Mouse (Mus musculus): ENCODE measurements around the gene Ly6g5b.

Ly6g5b gene

GRCm38 (mm10) chr17:35115046-35116019 is at the start of gene Ly6g5b:
TSS of gene Ly6g5b (minus strand) at chr17:35115428.
- peak; percentile 72 for DNase-seq

- DNase-seq: no peak
These were observed 49.0 kb upstream of the Ly6g5b start for GRCm38 (mm10) chr17:35164218-35164567.

GRCm38 (mm10) chr17:35163326-35164081 is 48.3 kb upstream of the Ly6g5b start:
- DNase-seq: no peak

DNA sequence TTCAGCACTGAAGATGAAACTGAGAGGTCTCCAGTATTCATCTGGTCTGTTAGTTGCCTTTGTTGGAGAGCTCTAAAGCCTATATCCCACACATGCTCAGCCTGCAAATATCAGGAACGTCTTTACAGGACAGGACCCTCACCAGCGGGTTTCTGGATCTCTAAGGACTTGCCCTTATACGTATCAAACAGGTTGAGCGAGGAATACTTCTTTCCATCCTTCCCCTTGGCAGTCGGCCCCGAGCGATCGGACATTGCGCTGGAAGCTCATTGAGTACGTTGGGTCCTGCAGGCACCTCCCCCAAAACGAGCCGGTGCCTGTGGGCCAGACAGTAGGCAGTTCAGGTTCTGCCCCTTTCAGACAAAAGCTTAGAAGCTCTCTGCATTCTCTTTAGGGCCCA is 47.5 kb upstream of the Ly6g5b start:
- no peak for DNase-seq

DNA sequence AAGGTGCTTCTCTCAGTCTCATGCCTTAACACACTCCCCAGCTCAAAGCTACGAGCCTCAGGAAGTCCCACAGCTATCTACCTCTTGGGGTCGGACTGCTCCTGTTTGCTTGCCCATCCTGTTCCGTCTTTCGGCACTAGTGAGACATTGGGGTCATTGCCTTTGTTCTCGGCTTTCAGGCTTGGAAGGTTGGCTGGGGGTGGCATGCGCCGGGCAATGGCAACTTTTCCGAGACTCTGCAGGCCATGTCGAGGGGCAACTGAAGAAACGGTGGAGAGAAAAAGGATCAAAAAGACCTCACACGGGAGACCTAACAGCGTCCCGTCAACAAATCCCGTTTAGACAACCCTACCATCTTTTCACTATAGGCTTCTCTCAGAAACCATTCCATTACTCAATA is 46.9 kb upstream of the Ly6g5b start:
- no peak for DNase-seq

GRCm38 (mm10) chr17:35161421-35161820 is 46.2 kb upstream of the Ly6g5b start:
- no peak for DNase-seq

DNA sequence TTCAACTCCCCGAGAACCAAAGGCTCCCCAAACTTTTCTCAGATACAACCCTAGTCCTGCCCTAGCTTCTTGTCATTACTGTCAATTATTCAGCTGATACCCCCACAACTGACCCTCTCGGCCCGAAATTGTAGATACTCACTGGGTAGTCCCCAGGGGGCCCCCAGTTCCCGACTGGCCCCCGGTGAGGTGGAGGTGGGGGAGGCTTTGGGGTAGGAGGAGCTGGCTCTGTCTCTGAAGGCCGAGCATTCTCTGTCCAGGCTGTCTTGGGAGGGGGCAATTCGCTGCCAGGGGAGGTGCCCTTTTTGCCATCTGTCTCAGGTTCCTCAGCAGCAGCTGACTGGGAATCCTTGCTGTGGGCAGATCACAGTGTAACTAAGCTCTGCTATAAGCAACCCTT is 44.4 kb upstream of the Ly6g5b start:
- no peak for DNase-seq

DNA sequence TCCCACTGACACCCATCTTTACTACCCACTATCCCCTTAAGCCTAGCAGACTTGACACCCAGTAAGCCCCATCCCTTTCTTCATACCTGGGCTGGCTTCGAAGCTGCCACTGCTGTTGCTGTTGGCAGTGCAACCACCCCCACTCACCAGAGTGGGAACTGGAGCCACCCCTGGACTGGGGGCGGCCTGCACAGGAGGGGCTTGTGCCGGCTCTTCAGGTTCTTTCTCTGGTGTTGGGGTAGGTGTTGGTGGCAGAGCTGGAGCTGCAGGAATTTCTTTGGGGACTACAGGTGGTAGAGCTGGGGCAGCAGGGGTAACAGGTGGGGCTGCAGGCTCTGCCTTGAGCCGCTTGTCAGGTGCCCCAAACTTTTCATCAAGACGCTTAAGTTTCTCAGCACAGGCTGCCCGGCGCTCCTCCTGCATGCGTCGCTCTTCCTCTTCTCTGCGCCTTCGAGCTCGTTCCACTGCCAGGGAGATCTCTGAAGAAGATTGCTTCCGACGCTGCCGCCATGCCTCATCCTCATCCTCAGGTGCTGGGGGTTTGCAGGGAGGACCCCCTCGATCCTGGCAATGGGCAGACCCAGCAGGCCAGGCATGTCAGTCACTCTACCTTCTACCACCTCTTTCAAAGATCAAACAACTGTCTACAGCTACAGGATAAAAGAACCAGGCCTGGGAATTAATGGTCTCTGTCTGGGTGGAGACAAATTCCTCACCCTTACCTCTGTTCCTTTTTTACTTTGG is 43.8 kb upstream of the Ly6g5b start:
- DNase-seq: no peak

DNA sequence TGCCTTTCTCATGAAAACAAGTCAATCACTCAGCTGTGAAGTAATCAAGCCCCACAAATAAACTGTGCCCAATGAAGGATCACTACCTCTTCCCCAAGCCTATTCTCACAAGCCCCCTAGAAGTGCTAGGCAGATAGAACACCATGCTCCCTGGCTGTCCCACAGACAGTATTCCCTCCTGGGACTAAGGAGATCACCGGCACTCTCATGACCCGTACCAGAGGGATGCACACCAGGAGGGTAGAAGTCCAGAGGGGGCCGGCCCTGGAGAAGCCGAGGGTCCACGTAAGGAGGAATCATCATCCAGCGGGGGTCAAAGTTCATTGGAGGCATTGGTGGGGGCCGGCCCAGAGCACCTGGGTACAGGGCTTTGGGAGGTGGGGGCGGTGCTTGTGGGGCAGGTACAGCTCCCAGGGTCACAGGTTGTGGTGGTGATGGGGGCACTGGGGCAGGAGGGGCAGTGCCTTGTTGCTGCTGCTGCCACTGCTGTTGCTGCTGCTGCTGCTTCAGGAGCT is 42.5 kb upstream of the Ly6g5b start:
- no peak for DNase-seq

DNA sequence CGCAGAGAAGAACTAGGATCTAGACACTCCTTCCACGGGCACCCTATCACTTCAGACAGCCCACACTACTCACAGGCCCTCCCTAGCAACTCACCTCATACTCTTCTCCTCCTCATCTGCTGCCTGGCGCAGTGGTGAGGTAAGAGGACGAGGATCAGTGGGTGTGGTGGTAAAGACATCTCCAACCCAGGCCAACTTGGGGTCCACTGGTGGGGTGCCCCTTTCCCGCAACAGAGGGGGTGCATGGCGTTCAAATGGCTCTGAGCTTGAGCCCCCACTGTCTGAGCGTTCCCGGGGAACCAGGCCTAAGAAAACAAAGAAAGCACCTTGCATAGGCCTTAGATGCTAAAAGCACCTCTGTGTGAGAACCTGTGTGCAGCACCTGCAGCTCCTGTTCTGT is 42.0 kb upstream of the Ly6g5b start:
- DNase-seq: no peak

DNA sequence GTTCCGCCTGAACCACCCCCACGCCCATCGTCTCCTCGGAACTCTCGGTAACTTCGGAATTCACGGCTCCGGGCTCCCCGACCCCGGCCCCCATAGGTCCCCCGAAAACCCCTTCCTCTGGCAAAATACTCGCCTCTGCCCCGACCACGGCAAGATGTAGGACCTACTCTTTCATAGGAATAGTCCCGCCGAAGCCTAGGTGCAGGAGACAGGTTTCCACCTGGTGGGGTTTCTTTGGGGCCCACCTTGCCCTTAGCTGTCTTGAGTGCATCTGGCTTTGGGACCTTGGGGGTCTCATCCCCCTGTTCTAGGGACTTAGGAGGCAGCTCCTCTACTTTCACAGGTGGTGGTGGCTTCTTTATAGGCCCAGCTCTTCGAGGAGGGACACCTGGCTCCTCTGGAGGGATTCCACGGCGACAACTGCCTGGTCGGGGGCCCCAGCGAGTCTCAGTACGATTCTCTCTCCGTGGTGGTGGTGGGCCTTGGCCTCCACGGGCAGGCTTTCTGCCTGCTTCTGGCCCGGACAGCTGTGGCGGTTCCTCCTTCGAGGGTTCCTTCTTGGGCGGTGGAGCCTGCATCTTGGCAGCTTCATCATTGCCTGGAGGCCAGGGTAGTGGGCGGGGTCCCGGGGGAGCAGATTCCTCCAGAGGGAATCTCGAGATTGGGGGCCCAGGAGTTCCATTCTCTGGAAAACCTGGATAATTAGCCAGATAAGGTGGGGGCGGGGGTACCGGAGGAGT is 41.4 kb upstream of the Ly6g5b start:
- DNase-seq: no peak

- no peak for DNase-seq
These were observed 40.2 kb upstream of the Ly6g5b start for GRCm38 (mm10) chr17:35155451-35155850.

DNA sequence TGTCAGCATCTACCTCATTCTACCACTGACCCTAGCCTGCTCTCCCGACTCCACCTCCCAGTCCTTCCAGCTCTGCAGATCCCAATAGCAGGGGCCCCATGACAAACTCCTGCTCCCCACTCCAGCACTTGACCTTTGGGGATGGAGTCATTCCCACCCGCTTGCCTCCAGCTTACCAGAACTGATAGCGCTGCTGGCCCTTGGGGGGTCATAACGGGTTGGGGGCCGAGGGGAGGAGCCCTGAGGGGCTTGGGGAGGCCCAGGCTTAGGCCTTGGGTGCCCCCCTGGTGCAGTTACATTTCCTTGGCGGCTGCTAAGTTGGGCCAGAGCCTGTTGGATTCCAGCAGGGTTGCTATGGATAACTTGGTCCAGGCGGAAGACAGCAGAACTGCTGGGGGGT is 39.4 kb upstream of the Ly6g5b start:
- no peak for DNase-seq

GRCm38 (mm10) chr17:35153931-35154330 is 38.7 kb upstream of the Ly6g5b start:
- no peak for DNase-seq

DNA sequence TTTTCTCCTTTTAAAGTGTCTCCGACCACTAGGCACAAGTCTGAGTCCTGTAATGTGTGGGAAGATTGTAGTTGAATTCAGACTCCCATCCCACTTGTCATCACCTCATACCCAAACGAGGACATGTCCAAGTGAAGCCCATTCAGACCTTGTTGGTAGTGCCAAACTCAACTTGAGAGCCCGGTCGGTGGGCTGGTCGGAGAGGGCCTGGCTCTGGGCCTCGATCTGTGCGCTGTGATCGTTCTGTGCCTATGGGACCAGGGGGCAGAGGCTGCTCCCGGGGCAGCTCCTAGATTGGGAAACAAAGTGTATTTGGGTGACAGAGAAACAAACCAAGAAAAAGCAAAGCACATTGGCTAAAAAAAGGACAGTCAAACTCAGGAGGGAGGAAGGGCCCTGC is 37.8 kb upstream of the Ly6g5b start:
- DNase-seq: no peak

DNA sequence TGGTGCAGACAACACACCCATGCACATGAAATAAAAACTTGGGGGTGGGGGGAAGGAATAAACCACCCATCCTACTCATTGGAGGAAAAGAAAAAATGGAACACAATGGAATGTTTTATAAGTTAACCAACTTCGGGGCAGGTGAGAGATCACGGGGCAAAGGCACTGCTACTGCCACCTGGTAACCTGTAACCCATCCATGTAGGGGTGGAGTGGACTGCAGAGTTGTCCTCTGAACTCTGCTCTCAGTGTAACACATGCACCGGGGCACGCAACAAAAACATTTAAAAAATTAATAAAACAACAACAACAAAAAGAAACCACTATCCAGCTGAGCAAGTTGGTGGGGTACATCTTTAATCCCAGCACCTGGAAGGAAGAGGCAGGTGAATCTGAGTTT is 36.9 kb upstream of the Ly6g5b start:
- DNase-seq: no peak

- no peak for DNase-seq
These were observed 32.9 kb upstream of the Ly6g5b start for GRCm38 (mm10) chr17:35147922-35148639.

- no peak for DNase-seq
These were observed 32.1 kb upstream of the Ly6g5b start for GRCm38 (mm10) chr17:35147348-35147747.

GRCm38 (mm10) chr17:35146139-35146538 is 30.9 kb upstream of the Ly6g5b start:
- DNase-seq: no peak

- no peak for DNase-seq
These were observed 26.7 kb upstream of the Ly6g5b start for GRCm38 (mm10) chr17:35141971-35142370.

GRCm38 (mm10) chr17:35140490-35140996 is 25.3 kb upstream of the Ly6g5b start:
- DNase-seq: no peak

DNA sequence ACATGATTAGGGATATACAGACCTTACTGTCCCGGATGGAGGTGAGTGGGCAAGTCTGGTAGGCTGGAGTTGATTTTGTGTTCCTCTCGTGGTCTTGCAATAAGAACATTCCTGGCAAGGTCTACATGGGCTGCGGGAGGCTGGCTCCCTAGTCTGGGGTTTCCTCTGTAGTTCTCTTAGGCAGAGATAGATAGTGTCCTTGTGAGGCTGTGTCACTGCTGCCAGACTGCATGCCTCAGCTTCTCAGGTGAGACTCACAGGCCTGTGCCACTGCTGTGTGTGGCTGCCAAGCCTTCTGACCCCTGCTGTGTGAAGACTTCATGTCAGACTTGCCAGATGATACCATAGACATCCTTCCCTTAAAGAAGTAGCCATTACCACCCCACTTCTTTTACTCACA is 24.0 kb upstream of the Ly6g5b start:
- no peak for DNase-seq
